Mouse (Mus musculus): Measurements from ENCODE around the gene Gna12.

GRCm38 (mm10) chr5:140723822-140724221, 106.4 kb downstream of the Gna12 start, which contains the start of gene Amz1:
- TF ChIP-seq CTCF (IDR thresholded peaks at IDR 0.05; ENCODE audit: low read depth, low read length) (no peak), POLR2A (IDR thresholded peaks at IDR 0.05; ENCODE audit: extremely low read depth, insufficient read depth, low read length) (no peak)

Measured in liver, adult 2 months (tissue).